Mouse (Mus musculus) CH12.LX (cell line): ENCODE data around the gene Pex1. TPM values are rescaled to one million over a fixed set of nuclear protein-coding genes. Genes with fewer than 3 reads are reported as not detected.

Experiments
- DNase-seq: peaks from one replicate; pipeline ENCODE4 v3.0.0-alpha.2; 2013; ENCODE audit errors: extremely low read depth
- H3K27ac ChIP-seq: 2 replicates; pipeline ENCODE4 v1.5.1; 2012; ENCODE audit warnings: low read depth, mild to moderate bottlenecking, control low read depth, moderate library complexity; ENCODE audit not compliant: insufficient read depth
- H3K27me3 ChIP-seq: replicated peaks from 2 replicates; pipeline ENCODE3; 2012; ENCODE audit warnings: inconsistent platforms
- H3K36me3 ChIP-seq, 2 experiments: replicated peaks in 1 of 2; 2 replicates each; pipeline versions ENCODE3 to v1.6.1; 2012; ENCODE audit warnings: inconsistent platforms in 1 of 2, low read length in 1 of 2, mild to moderate bottlenecking in 1 of 2, mixed read lengths in 1 of 2, moderate library complexity in 1 of 2; ENCODE audit not compliant: control insufficient read depth in 1 of 2, insufficient read depth in 1 of 2
- H3K4me1 ChIP-seq, 2 experiments: 2 replicates each; pipeline ENCODE4 v1.6.1; 2012; ENCODE audit warnings: inconsistent platforms in 1 of 2, moderate library complexity in 1 of 2; ENCODE audit not compliant: insufficient read depth in 2 of 2, control insufficient read depth in 1 of 2
- H3K4me2 ChIP-seq: 2 replicates; pipeline ENCODE4 v1.6.1; 2012; ENCODE audit warnings: low read depth, mild to moderate bottlenecking, control low read depth; ENCODE audit not compliant: poor library complexity, insufficient read depth, severe bottlenecking
- H3K4me3 ChIP-seq, 3 experiments: fragments of 150-350 bp in 1 of 3; sonication (generic) in 1 of 3; replicated peaks in 1 of 3; 2 replicates each; pipeline versions ENCODE3 to v1.5.1; 2011 to 2012; ENCODE audit warnings: low read depth in 2 of 3, low read length in 2 of 3, mild to moderate bottlenecking in 2 of 3, moderate library complexity in 2 of 3, control low read depth in 1 of 3, improper control_type of control experiment in 1 of 3, inconsistent platforms in 1 of 3, mixed read lengths in 1 of 3; ENCODE audit not compliant: poor library complexity in 1 of 3
- H3K79me2 ChIP-seq: replicated peaks from 2 replicates; pipeline ENCODE4 v1.6.1; 2012; ENCODE audit warnings: mild to moderate bottlenecking, moderate library complexity; ENCODE audit not compliant: control insufficient read depth, poor library complexity, insufficient read depth, severe bottlenecking; ENCODE audit errors: extremely low read depth
- H3K9ac ChIP-seq: 2 replicates; pipeline ENCODE4 v1.6.1; 2012; ENCODE audit warnings: low read depth, mild to moderate bottlenecking, control low read depth, moderate library complexity; ENCODE audit not compliant: insufficient read depth
- H3K9me3 ChIP-seq: replicated peaks from 2 replicates; pipeline ENCODE3; 2012; ENCODE audit warnings: low read length, inconsistent platforms, mixed read lengths
- CHD1 ChIP-seq: IDR thresholded peaks from 2 replicates; pipeline ENCODE4 v1.6.1; 2012; ENCODE audit warnings: low read depth, low read length, improper control_type of control experiment, inconsistent platforms
- CTCF ChIP-seq, 2 experiments: IDR thresholded peaks in 1 of 2; conservative IDR thresholded peaks in 1 of 2; 2 replicates each; pipeline ENCODE4 v1.5.1; 2011 to 2012; ENCODE audit warnings: low read depth in 2 of 2, low read length in 2 of 2, improper control_type of control experiment in 1 of 2, inconsistent platforms in 1 of 2, mild to moderate bottlenecking in 1 of 2, moderate library complexity in 1 of 2
- ELF1 ChIP-seq: IDR thresholded peaks from 2 replicates; pipeline ENCODE4 v1.6.1; 2014; ENCODE audit warnings: low read depth, mild to moderate bottlenecking, inconsistent platforms, low read length, improper control_type of control experiment
- EP300 ChIP-seq: IDR thresholded peaks from 2 replicates; pipeline ENCODE4 v1.6.1; 2011; ENCODE audit warnings: low read length, improper control_type of control experiment
- JUN ChIP-seq: IDR thresholded peaks from 2 replicates; pipeline ENCODE4 v1.6.1; 2011; ENCODE audit warnings: low read depth, mild to moderate bottlenecking, low read length, improper control_type of control experiment, moderate library complexity; ENCODE audit not compliant: insufficient read depth
- JUND ChIP-seq: conservative IDR thresholded peaks from 2 replicates; pipeline ENCODE4 v1.6.1; 2011; ENCODE audit warnings: low read depth, low read length, improper control_type of control experiment
- KAT2A ChIP-seq: IDR thresholded peaks from 2 replicates; pipeline ENCODE4 v1.6.1; 2012; ENCODE audit warnings: low read length, improper control_type of control experiment, inconsistent platforms; ENCODE audit not compliant: insufficient replicate concordance
- MAX ChIP-seq: IDR thresholded peaks from 2 replicates; pipeline ENCODE4 v1.6.1; 2011; ENCODE audit warnings: low read length, improper control_type of control experiment
- MAZ ChIP-seq: IDR thresholded peaks from 2 replicates; pipeline ENCODE4 v1.6.1; 2012; ENCODE audit warnings: low read depth, mild to moderate bottlenecking, inconsistent platforms, low read length, improper control_type of control experiment, moderate library complexity
- MEF2A ChIP-seq: IDR thresholded peaks from 2 replicates; pipeline ENCODE4 v1.6.1; 2014; ENCODE audit warnings: low read depth, mild to moderate bottlenecking, inconsistent platforms, low read length, improper control_type of control experiment, borderline replicate concordance
- MXI1 ChIP-seq: IDR thresholded peaks from 2 replicates; pipeline ENCODE4 v1.6.1; 2011; ENCODE audit warnings: mild to moderate bottlenecking, low read depth, low read length, improper control_type of control experiment
- NELFE ChIP-seq: IDR thresholded peaks from 2 replicates; pipeline ENCODE4 v1.6.1; 2011; ENCODE audit warnings: low read depth, low read length, improper control_type of control experiment
- NRF1 ChIP-seq: IDR thresholded peaks from 2 replicates; pipeline ENCODE4 v1.6.1; 2014; ENCODE audit warnings: low read depth, mild to moderate bottlenecking, inconsistent platforms, low read length, improper control_type of control experiment, moderate library complexity
- PAX5 ChIP-seq: IDR thresholded peaks from 2 replicates; pipeline ENCODE4 v1.6.1; 2012; ENCODE audit warnings: low read length, inconsistent platforms, mixed read lengths
- POLR2A ChIP-seq: IDR thresholded peaks from 2 replicates; pipeline ENCODE4 v1.6.1; 2011; ENCODE audit warnings: low read depth, mild to moderate bottlenecking, improper control_type of control experiment, low read length
- RAD21 ChIP-seq: IDR thresholded peaks from 2 replicates; pipeline ENCODE4 v1.6.1; 2011; ENCODE audit warnings: low read depth, mild to moderate bottlenecking, low read length, improper control_type of control experiment, moderate library complexity
- SMC3 ChIP-seq: IDR thresholded peaks from 2 replicates; pipeline ENCODE4 v1.6.1; 2011; ENCODE audit warnings: low read depth, low read length, improper control_type of control experiment
- TBP ChIP-seq: conservative IDR thresholded peaks from 2 replicates; pipeline ENCODE4 v1.6.1; 2011; ENCODE audit warnings: low read depth, low read length, improper control_type of control experiment
- TCF12 ChIP-seq: IDR thresholded peaks from 2 replicates; pipeline ENCODE4 v1.6.1; 2014; ENCODE audit warnings: low read depth, mild to moderate bottlenecking, inconsistent platforms, low read length, improper control_type of control experiment
- UBTF ChIP-seq: IDR thresholded peaks from 2 replicates; pipeline ENCODE4 v1.6.1; 2012; ENCODE audit warnings: low read depth, mild to moderate bottlenecking, inconsistent platforms, low read length, improper control_type of control experiment, moderate library complexity
- USF1 ChIP-seq: IDR thresholded peaks from 2 replicates; pipeline ENCODE4 v1.6.1; 2014; ENCODE audit warnings: low read depth, mild to moderate bottlenecking, inconsistent platforms, low read length, improper control_type of control experiment
- ZC3H11A ChIP-seq: IDR thresholded peaks from 2 replicates; pipeline ENCODE4 v1.6.1; 2012; ENCODE audit warnings: low read depth, mild to moderate bottlenecking, inconsistent platforms, low read length, improper control_type of control experiment
- ZKSCAN1 ChIP-seq: IDR thresholded peaks from 2 replicates; pipeline ENCODE4 v1.6.1; 2012; ENCODE audit warnings: low read depth, inconsistent platforms, low read length, improper control_type of control experiment, borderline replicate concordance
- ZNF384 ChIP-seq: IDR thresholded peaks from 2 replicates; pipeline ENCODE4 v1.6.1; 2012; ENCODE audit warnings: low read depth, low read length, improper control_type of control experiment, inconsistent platforms
- dilution Hi-C: fragments of 300-500 bp; cut with MboI; formaldehyde crosslinking; loops from 2 replicates; pipeline ENCODE4 v1.14.3; 2020; ENCODE audit warnings: low sequenced_read_pairs; ENCODE audit not compliant: extremely low pct_unique_long_range_greater_than_20kb, extremely low pct_ligation_motif_present
- in situ Hi-C: fragments of 300-500 bp; cut with MboI; formaldehyde crosslinking; loops from 3 replicates; pipeline ENCODE4 v1.14.3; 2019; ENCODE audit warnings: low sequenced_read_pairs, low pct_ligation_motif_present, low pct_unique_long_range_greater_than_20kb, mixed read lengths
- polyA plus RNA-seq: library from polyadenylated mRNA; unstranded; fragments of >175 nt; gene quantifications from 2 replicates; pipeline ENCODE4 v1.2.1, GENCODE M21; 2012; ENCODE audit warnings: low read depth; ENCODE audit not compliant: insufficient read length
- total RNA-seq, 2 experiments: library from RNA; depleted of rRNA; stranded (reverse); fragments of 300-350 nt in 1 of 2; fragments of >200 nt in 1 of 2; gene quantifications; 2 replicates each; pipeline ENCODE4 v1.2.3; 2012 to 2014

Pex1 gene
- total and polyA plus RNA-seq, 3 experiments, result 8.4 to 14.4 (median 11.2) TPM

DNA sequence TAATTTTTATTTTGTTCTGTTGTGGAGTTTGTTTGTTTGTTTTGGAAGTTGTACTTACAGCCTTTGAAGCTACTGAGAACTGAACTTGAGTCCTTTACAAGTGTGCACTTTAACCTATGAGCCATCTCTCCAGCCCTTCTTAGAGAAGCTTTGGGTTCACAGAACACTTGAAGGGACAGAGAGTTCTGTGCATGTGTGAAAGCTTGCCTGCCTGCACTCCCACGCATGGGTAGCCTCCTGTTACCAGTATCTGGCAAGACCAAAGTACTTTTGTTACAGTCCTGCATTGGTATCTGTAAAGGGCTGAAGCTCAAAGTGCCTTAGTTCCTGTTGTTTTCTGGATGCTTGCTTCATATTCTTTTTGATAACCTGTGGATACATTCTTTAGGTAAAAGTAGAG, 49.6 kb upstream of the Pex1 start:
- H3K27me3 ChIP-seq, result no peaks in the 10 kb centered on the region
- H3K4me3 ChIP-seq, result no peak overlapping the region

DNA sequence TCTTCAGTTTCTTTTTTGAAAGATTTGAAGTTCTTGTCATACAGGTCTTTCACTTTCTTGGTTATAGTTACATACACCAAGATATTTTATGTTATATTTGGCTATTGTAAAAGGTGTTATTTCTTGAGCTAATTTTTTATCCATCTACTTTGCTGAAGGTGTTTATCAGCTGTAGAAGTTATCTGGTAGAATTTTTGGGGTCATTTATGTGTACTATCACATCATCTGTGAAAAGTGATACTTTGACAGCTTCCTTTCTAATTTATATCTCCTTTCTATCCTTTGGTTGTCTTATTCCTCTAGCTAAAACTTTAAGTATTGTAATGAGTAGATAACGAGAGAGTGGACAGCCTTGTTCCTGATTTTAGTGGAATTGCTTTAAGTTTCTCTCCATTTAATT, 44.4 kb upstream of the Pex1 start:
- Histone ChIP-seq H3K4me1 (peaks cover 3 to 37% of the 10 kb centered on the region in 2 experiments; a peak in 3 of 4 replicates), H3K9ac (no peak overlapping the region), H3K9me3 (no peaks in the 10 kb centered on the region), H3K36me3 (peaks cover 23 to 50% of the 10 kb centered on the region in 2 experiments), H3K79me2 (peaks cover 69% of the 10 kb centered on the region), H3K4me3 (no peak overlapping the region), H3K27me3 (no peaks in the 10 kb centered on the region), H3K4me2 (no peak overlapping the region), H3K27ac (no peak overlapping the region)
- in situ Hi-C loops (no loop called here), dilution Hi-C loops (no loop called here)
- no peak for TF ChIP-seq ELF1
- no peak for DNase-seq

More for the DNA sequence above, 49.6 kb upstream of the Pex1 start:
- in situ Hi-C loops, result no loop called here
- Histone ChIP-seq H3K79me2 (peaks cover 67% of the 10 kb centered on the region), H3K4me2 (no peak overlapping the region), H3K36me3 (peaks cover 12 to 34% of the 10 kb centered on the region in 2 experiments), H3K9ac (no peak overlapping the region), H3K4me1 (peaks cover 12 to 59% of the 10 kb centered on the region in 2 experiments), H3K27ac (no peak overlapping the region), H3K9me3 (no peaks in the 10 kb centered on the region)
- DNase-seq, result no peak
- TF ChIP-seq SMC3, result no peak
- TF ChIP-seq EP300, result no peak
- no peak for TF ChIP-seq CTCF (conservative IDR thresholded peaks at IDR 0.05 in 1 of 2, IDR thresholded peaks at IDR 0.05 in 1 of 2; ENCODE audit: low read depth in 2 of 2, low read length in 2 of 2)
- TF ChIP-seq MAX, result no peak
- TF ChIP-seq MAZ, result no peak
- no peak for TF ChIP-seq RAD21
- no peak for TF ChIP-seq MEF2A
- no peak for TF ChIP-seq MXI1
- TF ChIP-seq CHD1, result no peak
- no peak for TF ChIP-seq NELFE
- TF ChIP-seq PAX5, result no peak
- TF ChIP-seq UBTF, result no peak
- no peak for TF ChIP-seq ZKSCAN1
- TF ChIP-seq ZC3H11A, result no peak
- dilution Hi-C loops, result no loop called here

DNA sequence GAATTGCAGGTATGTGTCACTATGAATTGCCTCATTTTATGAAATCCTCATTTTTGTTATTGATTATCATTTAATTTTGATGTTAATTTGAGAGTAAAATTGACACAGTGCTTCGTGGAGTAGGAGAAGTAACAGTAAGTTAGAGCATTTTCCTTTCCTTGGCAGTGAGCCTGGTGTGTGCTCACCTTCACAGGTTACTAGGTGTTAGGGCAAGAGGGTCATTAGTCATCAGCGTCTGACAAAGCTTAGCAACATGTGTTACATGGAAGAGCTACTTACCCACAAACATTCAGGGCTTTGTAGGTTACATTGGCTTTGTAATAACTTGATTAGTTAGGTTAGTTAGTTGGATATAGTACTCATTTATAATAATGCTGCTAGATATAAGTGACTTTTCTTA, 41.7 kb upstream of the Pex1 start:
- Histone ChIP-seq H3K79me2 (peaks cover 47% of the 10 kb centered on the region), H3K36me3 (peaks cover 32 to 55% of the 10 kb centered on the region in 2 experiments), H3K27ac (no peak overlapping the region), H3K4me2 (no peak overlapping the region), H3K9me3 (no peaks in the 10 kb centered on the region), H3K4me1 (peaks cover 0 to 15% of the 10 kb centered on the region in 2 experiments; a peak in 3 of 4 replicates), H3K27me3 (no peaks in the 10 kb centered on the region), H3K9ac (no peak overlapping the region), H3K4me3 (no peak overlapping the region)
- in situ Hi-C loops, result no loop called here
- TF ChIP-seq EP300 (no peak), ZC3H11A (no peak), USF1 (no peak), SMC3 (no peak), ZNF384 (no peak), TCF12 (no peak), NRF1 (no peak), TBP (no peak), JUND (no peak), RAD21 (no peak), UBTF (no peak), KAT2A (no peak), ELF1 (no peak), POLR2A (no peak), JUN (no peak)
- dilution Hi-C loops, result no loop called here
- no peak for DNase-seq
